Mouse (Mus musculus): ENCODE measurements around the gene Cfap97. TPM values are rescaled to one million over a fixed set of nuclear protein-coding genes. Genes with fewer than 3 reads are reported as not detected.
"Not testable (repeated sequence)": the region's sequence is repeated elsewhere in the genome, so short reads cannot be mapped to it uniquely, and the experiment has no call there.

Cfap97 gene
- 10 to 100 TPM; 13.6 to 14.9 TPM for total RNA-seq (2021)
- long read RNA-seq, experiment 1, full-length matches to known transcripts: 3 of 5 reads
- long read RNA-seq, experiment 1, partial matches to known transcripts: 0 of 5 reads
- long read RNA-seq, experiment 1, other reads (novel, unspliced or antisense): 2 of 5 reads
- long read RNA-seq, experiment 2, full-length matches to known transcripts: 9 of 16 reads
- long read RNA-seq, experiment 2, partial matches to known transcripts: 6 of 16 reads
- long read RNA-seq, experiment 2, other reads (novel, unspliced or antisense): 1 of 16 reads

DNA sequence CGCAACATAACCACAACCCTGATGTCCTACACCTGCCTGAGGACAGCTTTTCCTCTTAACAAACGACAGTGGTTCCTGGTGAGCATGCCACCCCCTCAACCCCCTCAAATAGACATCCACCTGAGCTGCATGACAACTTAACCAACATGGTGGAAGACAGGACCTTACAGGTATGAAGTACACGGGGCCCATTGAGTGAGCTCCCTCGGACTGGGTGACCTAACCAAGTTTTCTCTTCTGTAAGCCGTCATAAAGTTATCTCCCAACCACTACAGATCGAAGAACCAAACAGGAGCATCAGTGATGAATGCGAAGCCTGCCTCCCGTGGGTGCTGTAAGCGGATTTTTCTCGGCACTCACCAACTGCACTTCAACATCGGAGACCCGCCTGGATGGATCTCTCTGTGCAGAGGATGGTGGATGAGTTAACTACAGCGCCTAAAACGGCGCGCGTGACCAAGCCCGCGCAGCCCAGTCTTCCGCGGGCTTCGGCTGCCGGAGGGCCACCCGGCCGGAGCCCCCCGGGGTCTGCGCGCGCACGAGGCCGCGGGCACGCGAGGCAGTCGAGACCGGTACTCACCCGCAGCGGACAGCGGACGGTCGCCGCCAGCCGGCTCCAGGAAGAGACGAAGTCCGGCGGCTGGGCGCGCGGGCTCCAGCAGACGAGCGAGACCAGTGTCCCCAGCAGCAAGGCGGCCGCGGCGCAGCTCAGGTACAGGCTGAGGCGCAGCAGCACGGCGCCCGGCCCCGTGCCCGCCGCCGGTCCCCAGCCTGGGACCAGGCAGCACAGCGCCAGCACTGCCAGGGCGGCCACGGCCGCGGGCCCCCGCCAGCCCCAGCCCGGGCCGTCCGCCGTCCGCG, at the start of gene Cfap97:
Gene Cfap97 (plus strand): TSS at position 570 of the 861 bp plus-strand sequence.
- DNase-seq (ENCODE audit: low spot score): peak; percentile 24

- no peak for DNase-seq (ENCODE audit: low spot score)
Observed at GRCm38 (mm10) chr8:46103434-46103833, 48.1 kb upstream of the Cfap97 start.

- no peak for DNase-seq (ENCODE audit: low spot score)
Observed at GRCm38 (mm10) chr8:46107690-46108089, 43.9 kb upstream of the Cfap97 start.

- DNase-seq (ENCODE audit: low spot score): not testable (repeated sequence)
Observed at GRCm38 (mm10) chr8:46113421-46114170, 38.0 kb upstream of the Cfap97 start.

GRCm38 (mm10) chr8:46117172-46117571, 34.4 kb upstream of the Cfap97 start:
- DNase-seq (ENCODE audit: low spot score): no peak

DNA sequence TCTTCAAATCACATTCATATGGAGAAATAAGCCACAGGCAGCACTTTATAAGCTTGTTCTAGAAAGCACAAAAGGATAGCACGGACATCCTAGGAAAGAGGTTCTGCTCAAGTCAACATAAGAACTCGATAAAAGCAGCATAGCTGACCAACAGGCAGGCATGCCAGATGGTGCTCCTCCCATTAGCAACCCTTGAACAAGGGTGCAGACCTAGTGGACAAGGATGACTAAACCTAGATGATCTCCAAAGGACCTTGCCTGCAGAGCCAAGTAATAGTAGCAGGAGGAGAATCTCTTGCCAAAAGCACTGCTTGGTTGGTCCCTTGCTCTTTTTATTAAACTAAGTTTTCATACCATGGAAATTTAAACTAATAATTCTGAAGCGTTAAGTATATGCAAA, 32.4 kb upstream of the Cfap97 start:
- DNase-seq (ENCODE audit: low spot score): no peak

DNA sequence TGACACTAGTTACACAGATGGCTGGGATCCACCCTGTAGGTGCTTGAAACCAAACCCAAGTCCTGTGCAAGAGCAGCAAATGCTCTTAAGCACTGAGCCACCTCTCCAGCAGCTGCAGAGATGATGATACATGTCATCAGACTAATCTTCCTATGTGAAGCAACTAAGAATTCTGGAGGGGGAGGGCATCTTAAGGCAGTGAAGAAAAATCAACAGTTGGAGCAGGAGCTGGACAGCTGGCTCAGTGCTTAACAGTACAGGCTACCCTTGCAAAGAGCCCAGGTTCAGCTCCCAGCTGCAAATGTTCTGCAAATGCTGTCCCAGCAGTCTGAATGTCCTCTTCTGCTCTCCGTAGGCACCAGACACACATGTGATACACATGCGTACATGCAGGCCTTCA, 29.1 kb upstream of the Cfap97 start:
- DNase-seq (ENCODE audit: low spot score): no peak

DNA sequence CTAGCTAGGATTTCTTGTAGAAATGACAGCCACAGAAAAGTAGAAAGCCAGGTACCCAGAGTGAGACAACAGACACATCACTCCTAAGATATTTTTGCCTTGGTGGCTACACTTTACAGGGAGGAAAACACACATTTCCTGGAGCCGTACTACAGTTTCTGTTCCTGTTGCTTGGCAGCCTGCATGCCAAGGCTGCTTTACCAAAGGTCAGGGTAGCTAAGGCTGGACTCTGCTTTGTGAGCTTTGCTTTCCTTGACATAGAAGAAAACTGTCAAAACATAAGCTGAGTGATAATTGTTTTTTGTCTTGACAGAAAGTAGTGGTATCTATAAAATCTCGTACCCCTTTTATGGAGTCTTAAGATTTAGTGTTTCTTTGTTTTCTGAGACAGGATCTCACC, 21.1 kb upstream of the Cfap97 start:
- DNase-seq (ENCODE audit: low spot score): no peak

GRCm38 (mm10) chr8:46135546-46135945, 16.0 kb upstream of the Cfap97 start:
- not testable (repeated sequence) for DNase-seq (ENCODE audit: low spot score)

DNA sequence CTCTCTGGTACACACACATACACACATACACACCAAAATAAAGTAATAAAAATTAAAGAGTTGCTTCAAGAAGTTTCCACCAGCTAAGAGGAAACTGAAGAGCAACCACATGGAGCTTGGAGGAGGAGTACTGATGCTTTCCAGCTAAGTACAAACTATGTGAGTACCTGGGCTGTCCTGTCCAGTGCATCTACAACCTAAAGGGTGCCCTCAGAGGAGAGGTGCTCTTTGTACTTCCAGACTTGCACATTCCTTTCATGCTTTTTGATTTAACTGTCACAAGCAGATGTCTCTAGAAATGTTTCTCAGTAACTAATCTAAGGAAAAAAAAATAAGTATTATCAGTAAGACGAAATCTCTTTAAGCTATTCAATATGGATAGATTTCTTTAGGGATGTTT, 14.2 kb upstream of the Cfap97 start:
- DNase-seq (ENCODE audit: low spot score): no peak

- DNase-seq (ENCODE audit: low spot score): no peak
Observed at GRCm38 (mm10) chr8:46137843-46138596, 13.6 kb upstream of the Cfap97 start.

GRCm38 (mm10) chr8:46140376-46141120, 11.0 kb upstream of the Cfap97 start:
- DNase-seq (ENCODE audit: low spot score): no peak

- DNase-seq (ENCODE audit: low spot score): no peak
Observed at GRCm38 (mm10) chr8:46141688-46142087, 9.9 kb upstream of the Cfap97 start.

GRCm38 (mm10) chr8:46142498-46143081, 9.0 kb upstream of the Cfap97 start:
- no peak for DNase-seq (ENCODE audit: low spot score)

GRCm38 (mm10) chr8:46143470-46143869, 8.1 kb upstream of the Cfap97 start:
- DNase-seq (ENCODE audit: low spot score): no peak

DNA sequence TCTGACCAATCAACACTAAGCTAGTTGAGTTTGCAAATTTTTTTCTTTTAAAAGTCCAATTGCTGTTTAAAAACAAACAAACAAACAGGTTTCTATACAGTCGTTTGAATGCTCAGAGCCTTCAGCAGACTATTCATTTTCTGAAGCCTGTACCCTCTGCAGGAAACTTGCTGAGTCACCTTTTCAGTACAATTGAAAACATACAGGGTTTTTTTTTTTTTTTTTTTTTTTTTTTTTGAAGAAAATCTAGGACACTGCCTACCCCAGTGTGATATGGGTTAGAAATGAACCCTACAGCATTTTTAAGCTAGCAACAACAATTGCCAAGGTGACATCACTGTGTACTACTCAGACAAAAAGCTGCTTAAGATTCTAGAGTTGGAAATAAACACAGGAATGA, 7.6 kb upstream of the Cfap97 start:
- no peak for DNase-seq (ENCODE audit: low spot score)

GRCm38 (mm10) chr8:46146173-46146572, 5.4 kb upstream of the Cfap97 start:
- no peak for DNase-seq (ENCODE audit: low spot score)

GRCm38 (mm10) chr8:46149306-46149705, 2.3 kb upstream of the Cfap97 start:
- no peak for DNase-seq (ENCODE audit: low spot score)

DNA sequence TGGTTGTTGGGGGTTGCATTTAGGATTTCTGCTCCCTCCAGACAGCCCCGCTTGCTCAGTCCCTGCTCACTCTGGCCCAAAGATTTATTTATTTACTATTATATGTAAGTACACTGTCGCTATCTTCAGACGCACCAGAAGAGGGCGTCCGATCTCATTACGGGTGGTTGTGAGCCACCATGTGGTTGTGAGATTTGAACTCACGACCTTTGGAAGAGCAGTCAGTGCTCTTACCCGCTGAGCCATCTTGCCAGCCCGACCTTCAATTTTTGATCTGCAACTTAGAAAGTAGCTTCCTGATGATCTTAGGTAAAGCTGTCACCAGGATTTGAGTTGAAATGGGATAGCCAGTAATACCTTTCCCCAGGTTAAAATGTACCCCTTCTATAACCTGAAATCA, 1.8 kb upstream of the Cfap97 start:
- DNase-seq (ENCODE audit: low spot score): no peak
